Mouse (Mus musculus) left cerebral cortex, adult 9 months (tissue): ENCODE data around the gene Arhgap8.

Experiments used
- DNase-seq, 2 experiments: peaks; one replicate each; pipeline ENCODE4 v3.0.0; 2022; ENCODE audit warnings: low spot score in 2 of 2

Arhgap8 gene

DNA sequence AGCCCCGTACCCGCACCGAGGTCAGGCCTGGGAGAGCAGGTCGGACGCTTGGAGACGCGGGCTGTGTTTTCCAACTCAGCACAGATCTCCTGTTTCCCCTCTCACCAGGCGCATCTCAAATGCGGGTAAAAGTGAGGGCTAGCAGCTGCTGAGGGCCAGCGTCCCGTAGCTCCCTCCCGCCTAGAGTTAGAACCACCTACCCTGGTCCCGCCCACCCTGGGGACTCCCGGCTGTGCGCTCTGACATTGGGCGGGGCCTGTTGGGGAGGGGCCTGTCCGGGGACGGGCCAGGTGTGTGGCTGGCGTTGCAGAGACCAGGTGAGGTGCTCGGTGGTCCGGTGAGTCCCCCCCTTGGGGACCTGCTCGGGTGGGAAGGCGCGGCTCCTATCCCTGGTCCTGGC lies at the start of gene Arhgap8:
Gene Arhgap8 (plus strand): TSS at position 262 of the 400 bp plus-strand sequence.
- DNase-seq, result no peak

DNA sequence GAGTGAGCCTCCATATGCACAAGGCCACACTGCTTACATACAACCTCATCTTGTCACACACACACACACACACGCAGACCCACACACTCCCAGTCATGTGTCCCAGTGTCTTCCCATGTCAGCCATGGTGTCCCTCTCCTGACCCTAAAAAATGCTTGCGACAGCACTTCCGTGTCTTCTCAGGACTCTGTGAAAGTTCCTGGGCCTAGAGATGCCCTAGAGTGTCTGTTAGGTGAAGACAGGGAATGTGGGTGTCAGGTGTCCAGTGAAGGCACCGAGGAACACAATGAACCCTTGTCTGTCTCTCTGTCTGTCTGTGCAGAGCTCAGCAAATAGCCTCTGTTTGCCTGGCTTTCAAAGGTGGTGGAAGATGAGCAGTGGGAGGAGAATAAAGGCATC lies 49.2 kb upstream of the Arhgap8 start:
- no peak for DNase-seq

DNA sequence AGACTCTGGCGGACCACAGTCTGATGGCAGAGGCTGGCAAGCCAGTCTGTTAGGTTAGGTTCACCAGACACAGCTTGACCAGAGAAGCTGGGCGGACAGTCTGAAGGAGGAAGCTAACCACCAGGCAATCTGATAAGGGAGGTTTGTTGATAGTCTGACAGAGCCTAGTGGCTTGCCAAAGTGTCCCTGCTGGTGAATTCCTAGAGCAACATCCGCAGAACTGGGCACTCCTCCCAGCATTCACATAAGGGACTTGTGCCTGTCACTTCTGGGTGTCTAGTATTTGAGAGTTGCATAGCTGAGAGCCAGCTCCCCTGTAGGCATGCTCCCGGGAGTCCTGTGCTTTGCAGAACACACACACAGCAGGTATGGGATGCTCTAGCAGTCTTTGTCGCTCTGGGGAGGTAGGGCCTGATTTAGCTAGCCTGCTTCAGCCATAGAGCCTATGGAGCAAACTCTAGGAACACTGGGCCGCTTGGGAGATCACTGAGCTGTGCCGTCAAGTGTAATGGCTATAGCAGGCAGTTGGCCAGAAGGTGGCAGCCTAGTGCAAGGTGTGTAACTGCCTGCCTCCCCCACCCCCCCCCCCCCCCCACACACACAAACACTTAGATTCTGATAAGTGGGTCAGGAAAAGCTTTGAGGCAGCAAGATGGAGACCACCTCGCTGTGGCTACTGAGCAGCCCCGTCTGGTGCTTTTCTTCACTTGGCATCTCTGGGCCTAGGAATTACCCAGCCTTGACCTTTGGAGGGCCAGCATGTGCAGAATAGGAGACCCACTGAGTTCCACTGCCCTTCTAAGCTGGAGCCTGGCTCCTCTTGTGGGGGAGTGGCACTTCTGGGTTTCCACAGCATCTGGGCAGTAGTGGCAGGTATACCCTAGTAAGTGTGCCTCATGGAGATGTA lies 48.2 kb upstream of the Arhgap8 start:
- peak in 1 of 2 experiments; percentile 44 for DNase-seq

DNA sequence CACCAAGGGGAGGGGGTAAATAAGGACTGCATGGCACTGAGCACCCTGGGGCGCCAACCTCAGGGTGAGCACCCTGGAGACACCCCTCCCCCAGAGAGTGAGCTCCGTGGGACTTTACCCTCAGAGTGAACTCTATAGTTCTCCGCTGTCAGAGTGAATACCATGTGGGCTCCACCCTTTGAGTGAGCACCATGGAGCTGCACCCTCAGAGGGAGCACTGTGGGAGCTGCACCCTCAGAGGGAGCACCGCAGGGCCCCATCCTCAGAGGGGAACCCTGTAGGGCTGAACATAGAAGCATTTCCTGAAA lies 47.6 kb upstream of the Arhgap8 start:
- no peak for DNase-seq

DNA sequence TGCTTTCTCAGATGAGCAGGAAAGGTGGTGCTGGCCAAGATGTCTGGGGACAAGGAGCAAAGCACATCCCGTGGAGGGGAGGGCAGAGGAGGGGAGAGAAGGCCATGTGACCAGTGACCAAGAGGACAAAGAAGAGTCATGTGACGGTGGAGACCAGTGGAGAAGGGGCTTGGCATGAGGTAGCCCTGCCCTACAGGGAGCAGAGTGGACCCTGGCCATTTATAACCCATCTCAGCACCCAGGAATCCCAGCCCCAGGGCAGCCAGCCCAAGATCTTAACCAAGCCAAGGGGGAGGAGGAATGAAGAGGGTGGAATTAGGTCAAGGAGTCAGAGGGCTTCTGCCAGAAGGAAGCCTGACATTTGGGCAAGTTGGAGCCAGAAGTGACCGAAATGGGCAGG lies 47.2 kb upstream of the Arhgap8 start:
- no peak for DNase-seq

DNA sequence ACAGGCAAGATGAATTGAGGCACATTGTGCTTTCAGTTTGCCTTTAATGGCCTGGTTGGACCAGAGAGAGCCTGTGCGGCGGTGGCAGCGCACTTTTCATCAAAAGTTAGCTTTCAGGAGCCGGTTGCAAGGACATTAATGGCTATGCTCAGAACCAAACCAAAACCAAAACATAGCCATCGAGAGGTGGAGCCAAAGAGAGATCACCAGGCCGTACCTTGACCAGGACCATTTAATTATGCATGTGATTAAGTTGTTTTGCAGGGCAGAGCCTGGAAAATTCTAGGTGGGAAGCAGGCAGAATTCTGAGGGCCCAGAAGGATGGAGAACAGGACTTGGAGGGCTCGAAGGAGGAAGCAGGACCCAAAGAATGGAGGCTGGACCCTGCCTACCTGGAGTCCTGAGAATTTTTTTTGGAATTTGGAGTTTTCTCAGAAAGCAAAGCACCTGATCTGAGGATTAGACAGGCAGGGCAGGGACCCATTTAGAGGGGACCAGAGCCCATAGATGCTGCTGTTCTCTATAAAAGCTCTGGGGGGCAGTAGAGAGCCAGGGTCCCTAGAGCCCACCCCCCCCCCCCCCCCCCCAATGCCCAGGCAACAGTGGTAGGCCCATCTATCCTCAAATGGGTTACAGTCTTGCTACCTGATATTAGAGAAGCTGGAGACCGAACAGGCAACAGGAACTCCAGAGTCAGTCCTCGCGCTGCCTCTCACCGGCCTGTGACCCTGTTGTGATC lies 45.4 kb upstream of the Arhgap8 start:
- no peak for DNase-seq

DNA sequence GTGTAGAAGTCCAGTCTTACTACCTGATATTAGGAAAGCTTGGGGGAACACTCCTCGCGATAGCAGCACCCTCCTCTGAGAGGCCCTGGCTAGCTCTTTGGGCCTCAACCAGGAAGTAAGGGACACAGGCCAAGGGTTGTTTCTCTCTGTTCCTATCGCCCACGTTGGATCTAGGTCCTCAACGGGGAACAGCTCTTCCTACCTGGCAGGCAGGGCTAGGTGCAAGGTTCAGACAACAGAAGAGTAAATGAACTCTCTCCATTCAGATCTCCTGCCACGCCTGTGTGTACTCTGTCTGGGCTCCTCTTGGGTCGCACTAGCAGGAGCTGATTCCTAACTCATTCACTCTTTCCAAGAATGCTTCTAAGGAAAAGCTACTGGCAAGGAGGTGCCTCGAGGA lies 44.5 kb upstream of the Arhgap8 start:
- DNase-seq, result no peak

DNA sequence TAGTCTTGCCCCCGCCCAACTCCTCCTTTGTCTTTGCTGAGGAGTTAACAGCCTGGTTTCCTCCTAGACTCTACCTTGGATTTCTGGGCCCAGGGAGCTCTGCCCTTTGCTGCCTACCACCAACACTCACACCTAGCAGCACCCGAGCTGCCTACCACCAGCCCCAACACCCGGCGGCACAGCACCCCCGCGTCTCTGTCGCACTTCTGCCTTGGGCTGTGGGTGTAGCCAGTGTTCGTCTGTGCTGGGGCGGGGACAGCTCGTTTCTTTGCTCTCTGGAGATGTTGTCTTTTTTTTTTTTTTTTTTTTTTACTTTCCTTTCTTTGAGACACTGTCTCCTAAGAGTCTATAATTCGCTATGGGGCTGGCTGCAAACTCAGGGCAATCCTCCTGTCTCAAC lies 41.9 kb upstream of the Arhgap8 start:
- DNase-seq, result no peak

DNA sequence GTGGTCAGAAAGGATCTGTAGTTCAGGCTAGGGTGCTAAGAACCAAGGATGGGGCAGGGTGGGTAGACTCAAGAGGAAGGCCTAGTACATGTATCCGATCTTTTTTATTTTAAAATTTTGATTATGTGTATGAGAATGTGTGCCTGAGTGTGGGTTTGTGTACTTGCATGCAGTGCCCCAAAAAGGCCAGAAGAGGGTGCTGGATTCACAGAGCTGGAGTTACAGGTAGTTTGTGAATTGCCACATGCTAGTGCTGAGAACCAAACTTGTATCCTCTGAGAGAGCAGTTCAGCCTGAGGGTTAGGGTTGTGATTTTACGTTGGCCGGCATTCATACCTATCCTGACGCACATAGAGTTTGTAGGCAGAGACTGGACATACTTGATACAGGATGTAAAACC lies 40.8 kb upstream of the Arhgap8 start:
- DNase-seq, result no peak

DNA sequence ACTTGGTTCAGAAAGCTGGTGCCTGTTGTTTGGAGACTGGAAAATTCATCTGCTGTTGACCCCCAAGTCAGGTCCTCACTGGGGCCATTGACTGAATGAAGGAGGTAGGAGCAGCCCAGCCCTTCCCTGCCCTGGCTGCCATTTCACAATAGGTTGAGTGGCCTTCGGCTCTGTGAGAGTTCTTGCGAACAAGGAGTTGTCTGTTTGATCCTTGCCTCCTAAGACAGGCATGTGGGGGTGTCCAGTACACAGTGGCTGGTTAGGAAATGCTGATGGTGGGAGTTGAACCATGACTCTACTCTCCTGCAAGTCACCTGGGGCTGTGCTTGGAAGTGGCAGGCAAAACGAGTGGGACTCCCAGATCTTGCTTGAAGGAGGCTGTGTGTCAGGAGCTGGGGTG lies 40.1 kb upstream of the Arhgap8 start:
- no peak for DNase-seq

DNA sequence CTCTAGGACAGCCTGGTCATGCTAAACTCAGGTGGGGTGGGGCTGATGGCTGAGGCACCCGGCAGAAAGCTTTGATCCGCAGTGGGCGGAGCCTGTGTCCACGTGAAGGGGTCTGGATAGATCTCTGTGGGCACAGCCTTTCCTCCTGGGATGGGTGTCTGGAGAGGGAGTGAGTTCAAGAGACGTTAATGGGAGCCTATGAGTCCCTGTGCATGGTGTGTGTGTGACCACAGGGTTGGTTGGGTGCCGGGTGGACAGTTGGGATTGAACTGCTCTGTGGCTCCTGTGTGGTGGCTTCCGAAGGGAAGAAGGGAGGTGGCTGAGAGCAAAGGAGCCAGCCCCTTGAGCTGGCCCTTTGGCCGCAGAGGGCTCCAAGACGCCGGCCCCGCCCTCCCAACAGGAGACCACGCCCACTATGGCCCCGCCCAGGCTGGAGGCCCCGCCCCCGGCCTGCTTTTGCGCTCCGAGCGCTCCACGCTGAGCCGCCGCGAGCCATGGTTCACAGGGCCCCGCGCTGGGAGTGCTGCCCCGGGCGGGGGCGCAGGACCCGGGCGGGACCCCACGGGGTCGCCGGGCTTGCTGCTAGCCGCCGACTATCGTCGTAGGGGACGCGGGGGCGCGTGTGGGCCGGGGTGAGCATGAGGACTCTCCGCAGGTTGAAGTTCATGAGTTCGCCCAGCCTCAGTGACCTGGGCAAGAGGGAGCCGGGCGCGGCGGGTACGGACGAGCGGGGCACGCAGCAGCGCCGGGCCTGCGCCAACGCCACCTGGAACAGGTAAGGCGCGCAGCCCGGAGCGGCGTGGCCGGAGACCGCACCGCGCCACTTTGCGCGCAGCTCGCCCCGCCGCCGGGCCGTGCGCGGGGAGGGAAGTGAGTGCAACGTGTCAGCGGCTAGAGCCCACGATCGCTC lies 39.1 kb upstream of the Arhgap8 start:
- DNase-seq, result peak in 1 of 2 experiments; percentile 47

DNA sequence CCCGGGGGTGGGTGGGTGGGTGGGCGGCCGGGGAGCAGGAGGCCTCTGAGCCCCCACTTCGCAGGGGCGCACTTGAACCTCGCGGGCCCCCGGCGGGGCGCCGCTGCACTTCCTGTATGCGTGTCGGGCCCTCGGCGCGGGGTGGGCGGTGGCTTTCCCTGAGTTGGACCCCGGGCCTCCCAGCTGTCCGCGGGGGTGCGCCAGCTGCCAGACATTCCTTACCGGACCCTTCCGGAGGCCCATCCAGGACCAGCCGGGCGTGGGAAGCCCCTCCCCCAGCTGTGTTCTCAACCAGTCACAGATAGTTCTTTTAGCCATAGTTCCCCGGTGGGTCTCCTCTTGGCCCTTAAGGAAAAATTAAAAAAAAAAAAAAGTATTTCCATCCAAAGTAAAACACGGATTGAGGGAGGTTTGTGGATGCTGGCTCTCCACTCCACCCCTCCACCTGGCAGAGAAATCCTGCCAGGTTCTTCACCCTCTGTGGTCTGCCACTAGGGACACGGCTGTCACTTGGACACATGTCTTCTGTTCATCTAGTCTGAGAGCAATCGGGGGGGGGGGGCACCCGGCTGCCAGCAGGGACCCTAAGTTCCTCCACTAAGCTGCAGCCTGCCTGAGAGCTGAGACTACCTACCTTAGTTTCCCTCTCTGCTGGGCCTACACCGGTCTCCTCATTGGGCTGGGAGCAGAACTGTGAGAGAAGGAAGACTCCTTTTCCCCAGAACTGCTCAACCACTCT lies 38.2 kb upstream of the Arhgap8 start:
- DNase-seq, result no peak

DNA sequence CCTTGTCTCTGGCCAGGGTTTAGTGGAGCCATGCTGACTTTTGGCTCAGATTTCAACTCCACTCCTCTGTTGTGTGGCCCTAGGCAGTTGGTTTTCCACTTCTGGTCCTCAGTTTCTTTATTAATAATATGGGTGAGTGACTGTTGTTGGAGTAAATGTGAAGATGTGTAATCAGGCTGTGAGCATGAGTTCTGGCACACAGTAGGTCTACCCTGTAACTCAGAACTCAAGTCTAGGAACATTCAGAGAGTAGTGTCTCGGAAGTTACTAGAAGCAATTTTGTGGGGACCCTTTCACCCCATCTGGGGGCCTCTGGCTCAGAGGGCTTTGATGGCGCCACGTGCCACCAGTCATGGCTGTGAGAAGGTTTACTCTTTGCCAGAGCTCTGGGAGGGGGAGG lies 37.6 kb upstream of the Arhgap8 start:
- DNase-seq, result no peak

DNA sequence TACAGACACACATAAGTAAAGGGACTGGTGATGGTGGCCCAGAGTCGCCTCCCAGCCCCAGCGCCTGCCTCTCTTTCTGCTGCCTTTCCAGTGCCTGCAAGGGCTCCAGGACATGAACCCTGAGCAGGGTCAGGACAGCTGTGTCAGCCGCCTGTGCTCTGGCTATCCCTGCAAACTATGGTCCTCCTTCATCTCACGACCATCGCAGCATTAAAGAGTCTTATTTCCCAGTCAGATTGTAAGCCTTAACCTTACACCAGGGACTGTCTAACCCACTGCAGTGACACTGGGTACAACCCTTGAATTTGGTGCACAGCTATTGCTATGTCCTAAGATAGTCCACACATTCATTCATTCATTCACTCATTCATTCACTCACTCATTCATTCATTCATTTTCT lies 37.0 kb upstream of the Arhgap8 start:
- no peak for DNase-seq

DNA sequence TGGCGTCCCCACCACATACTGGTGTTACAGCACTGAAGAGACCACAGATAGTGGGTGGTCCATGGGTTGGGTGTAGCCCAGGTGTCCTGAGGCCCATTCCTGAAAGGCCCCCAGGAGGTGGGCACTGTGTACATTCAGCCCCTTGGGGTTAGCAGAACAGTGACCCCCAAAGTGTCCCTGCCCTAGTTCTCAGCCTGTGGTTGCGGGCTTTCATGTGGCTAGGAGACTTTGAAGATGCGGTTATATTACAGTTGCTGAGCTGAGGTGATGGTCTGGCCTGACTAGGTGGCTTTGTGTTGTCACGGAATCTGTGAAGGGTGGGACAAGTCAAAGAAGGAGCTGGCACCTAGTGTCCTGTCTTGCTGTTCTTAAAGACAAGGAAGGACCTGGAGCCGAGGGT lies 35.3 kb upstream of the Arhgap8 start:
- no peak for DNase-seq

DNA sequence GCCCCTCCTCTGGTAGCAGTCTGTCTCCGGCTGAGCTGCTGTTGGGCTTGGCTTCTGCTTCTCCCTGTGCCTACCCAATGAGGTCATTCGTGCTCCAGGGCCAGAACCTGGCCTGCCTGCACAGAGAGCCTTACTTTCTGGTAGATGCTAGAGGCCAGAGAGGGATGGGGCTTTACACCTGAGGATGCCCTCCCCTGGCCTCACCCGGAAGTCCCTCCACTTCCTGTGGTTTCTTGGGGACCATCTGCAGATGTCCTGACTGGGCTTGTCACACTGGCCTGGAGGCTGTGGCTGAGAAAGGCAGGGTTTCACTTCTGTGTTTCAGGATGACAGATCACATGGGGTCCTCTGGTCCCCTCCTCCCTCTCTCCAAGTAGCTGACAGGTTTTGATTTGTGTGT lies 34.4 kb upstream of the Arhgap8 start:
- peak in 1 of 2 experiments; percentile 20 for DNase-seq

DNA sequence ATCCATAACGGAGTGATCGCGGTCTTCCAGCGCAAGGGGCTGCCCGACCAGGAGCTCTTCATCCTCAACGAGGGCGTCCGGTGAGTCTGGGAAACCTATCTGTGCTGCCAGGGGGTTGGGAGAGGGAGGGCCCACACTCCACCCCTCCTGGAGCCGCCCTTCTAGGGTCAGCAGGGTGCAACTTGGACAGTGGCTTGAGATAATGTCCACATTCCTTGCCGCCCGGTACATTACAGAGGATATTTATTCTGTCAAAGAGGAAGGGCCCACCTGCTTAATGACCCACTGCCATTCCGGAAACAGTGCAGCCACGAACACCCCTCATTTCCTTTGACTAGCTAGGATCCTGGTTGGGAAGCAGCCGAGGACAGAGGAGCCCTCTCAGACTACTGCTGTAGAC lies 31.9 kb upstream of the Arhgap8 start:
- no peak for DNase-seq

DNA sequence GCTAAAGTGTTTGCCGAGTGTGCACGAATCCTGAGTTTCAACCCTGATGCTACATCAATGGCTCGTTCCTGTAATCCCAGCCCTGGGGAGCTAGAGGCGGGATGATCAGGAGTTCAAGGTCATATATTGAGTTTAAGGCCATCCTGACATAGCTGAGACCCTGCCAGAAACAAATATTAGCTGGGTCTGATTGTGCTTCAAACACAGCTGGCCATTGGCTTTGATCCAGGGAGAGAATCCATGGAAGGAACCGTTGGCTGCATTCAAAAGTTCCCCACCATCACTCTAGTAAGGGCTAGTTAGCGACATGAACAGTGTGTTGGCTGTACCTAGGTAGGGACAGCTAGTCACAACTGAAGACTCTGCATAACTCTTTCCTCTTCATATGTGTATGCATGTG lies 30.5 kb upstream of the Arhgap8 start:
- DNase-seq, result no peak

DNA sequence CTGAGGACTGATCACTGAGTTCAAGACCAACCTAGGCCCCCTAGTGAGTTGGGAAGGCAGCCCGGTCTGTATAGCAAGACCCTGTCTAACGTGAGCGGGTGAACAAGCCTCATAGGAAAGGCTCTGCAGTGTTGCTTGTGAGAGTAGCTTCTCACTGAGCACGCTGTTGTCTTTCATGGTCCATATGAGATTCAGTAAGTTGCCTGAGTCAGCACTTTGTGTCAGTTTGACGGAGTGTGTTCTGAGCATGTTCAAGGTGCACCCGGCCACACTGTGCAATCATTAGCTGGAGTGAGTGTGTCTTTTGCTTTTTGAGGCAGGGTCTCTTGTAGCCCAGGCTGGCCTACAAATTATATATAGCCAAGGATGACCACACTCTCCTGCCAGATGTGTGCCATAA lies 28.3 kb upstream of the Arhgap8 start:
- no peak for DNase-seq

DNA sequence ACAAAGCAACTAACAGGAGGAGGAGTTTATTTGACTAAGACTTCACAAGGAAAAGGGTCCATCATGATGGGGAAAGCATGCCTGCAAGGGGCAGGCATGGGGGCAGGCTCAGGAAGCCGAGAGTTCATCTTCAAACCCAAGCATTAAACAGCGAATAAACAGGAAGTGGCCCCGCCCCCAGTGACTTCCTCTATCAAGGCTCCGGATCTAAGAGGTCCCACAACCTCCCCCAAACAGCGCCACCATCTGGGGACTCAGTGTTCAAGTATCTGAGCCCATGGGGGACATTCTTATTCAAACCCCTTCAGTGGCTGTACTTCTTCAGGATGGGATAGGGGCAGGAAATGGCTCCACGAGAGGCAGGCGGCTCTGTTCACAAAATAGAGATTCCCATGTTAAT lies 27.2 kb upstream of the Arhgap8 start:
- DNase-seq, result no peak

DNA sequence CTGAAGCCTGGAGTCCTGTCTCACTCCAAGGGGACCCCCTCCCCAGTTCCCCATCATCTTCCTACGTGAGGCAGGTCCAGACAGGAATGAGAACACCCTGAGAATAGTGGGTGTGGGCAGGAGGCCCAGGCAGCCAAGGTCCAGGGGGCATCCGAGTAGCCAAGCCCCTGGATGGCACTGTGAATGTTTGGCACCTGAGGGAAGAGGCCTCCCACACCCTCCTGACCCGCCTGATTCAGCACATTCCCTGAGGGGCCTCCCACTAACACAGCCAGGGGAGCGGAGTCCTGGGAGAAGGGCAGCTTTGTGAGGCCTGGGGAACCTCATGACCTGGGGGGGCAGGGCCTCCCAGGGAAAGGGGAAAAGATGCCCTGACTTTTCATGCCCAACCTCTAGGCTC lies 23.8 kb upstream of the Arhgap8 start:
- no peak for DNase-seq

DNA sequence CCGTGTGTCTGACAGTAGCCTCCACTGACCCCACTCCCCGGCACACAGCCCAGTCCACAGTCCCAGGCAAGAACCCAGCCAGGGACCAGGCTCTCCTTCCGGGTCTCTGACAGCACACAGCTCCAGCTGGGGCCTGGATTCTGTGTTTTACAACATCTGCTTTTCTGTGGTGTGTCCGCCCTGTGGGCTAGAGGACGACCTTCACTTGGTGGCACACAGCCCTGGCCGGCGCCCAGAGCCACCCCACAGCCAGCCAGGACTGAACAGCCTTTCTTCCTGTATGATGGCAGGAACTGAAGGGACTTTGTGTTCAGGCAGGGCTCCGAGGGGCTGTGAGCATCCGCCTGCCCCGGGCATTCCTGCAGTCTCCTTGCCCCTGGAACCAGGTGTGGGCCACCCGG lies 22.2 kb upstream of the Arhgap8 start:
- DNase-seq, result peak in 1 of 2 experiments; percentile 55
